33 mouse cellular contexts compared by ENCODE assay signal in the genomic region with DNA sequence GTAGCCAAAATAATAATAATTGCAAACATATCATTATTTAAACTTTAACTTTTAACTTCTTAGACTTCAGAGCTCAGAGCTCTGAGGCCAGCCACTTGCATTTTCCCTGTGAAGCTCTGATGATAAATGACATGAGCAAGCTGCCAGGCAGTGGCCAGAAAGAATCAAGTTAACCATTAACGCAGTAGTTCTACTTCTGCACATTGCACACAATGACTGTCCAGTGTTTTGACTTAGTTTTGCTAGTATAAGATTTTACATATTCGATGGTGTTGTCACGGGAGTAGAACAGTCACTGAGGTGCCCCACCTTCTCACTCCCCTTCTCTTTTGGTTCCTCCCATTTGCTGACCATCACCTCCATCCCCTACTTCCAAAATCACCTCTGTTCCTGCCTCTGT. TPM values are rescaled to one million over a fixed set of nuclear protein-coding genes. Genes with fewer than 3 reads are reported as not detected.
DNase-seq lines count a peak whose midpoint lies in the region; ATAC-seq and TF ChIP-seq lines count a peak whose summit lies in the region.
"Had no signal": no experiment of that assay in that cellular context is flagged by ENCODE, and none has a peak within 500 bp of the region (broad histone marks: within the 10 kb centered on the region; RNA-seq: fewer than 3 reads in every experiment).

No protein-coding gene starts in this region.

- peak; percentile 34 for DNase-seq in kidney, adult 11 months
- peak; percentile 13 for DNase-seq in lung, embryonic 14.5 days
- no peak for DNase-seq in lung, postnatal 0 days (ENCODE audit: low spot score)
- peak; percentile 21 to 35 for DNase-seq in kidney, postnatal 25 days
- no peak for DNase-seq in stomach, postnatal 0 days (ENCODE audit: low spot score)
- DNase-seq in midbrain, embryonic 11.5 days (ENCODE audit: low spot score, missing footprints): no peak
- no peak for DNase-seq in embryo, embryonic 9.5 days (ENCODE audit: extremely low spot score)
- DNase-seq: adrenal gland, postnatal 14 days; cerebellum, adult 11 months; cerebellum, adult 9-10 months; cerebellum, postnatal 36 days; embryo, embryonic 11 days; heart, postnatal 14 days; lung, adult 18-20 months; lung, postnatal 14 days; right cerebral cortex, postnatal 4 days; thymus, postnatal 25 days had no signal

- no peak overlapping the region for H3K4me2 ChIP-seq in kidney, embryonic 16.5 days (replicated peaks; ENCODE audit: low read depth, low read length)
- H3K4me2 ChIP-seq in lung, embryonic 14.5 days: no peak overlapping the region
- H3K4me2 ChIP-seq in lung, postnatal 0 days (replicated peaks; ENCODE audit: low read depth, low read length): no peak overlapping the region
- H3K4me2 ChIP-seq in stomach, postnatal 0 days (replicated peaks; ENCODE audit: low read depth): no peak overlapping the region
- no peak overlapping the region for H3K4me2 ChIP-seq in midbrain, embryonic 11.5 days
- H3K4me2 ChIP-seq: embryonic facial prominence, embryonic 13.5 days; hindbrain, embryonic 15.5 days; limb, embryonic 13.5 days; liver, embryonic 12.5 days; neural tube, embryonic 12.5 days had no signal

- H3K9ac ChIP-seq in kidney, embryonic 16.5 days (replicated peaks; ENCODE audit: low read length): no peak overlapping the region
- H3K9ac ChIP-seq in lung, embryonic 14.5 days: no peak overlapping the region
- H3K9ac ChIP-seq in lung, postnatal 0 days (replicated peaks; ENCODE audit: low read depth): no peak overlapping the region
- H3K9ac ChIP-seq in stomach, postnatal 0 days (ENCODE audit: low read length): no peak overlapping the region
- no peak overlapping the region for H3K9ac ChIP-seq in midbrain, embryonic 11.5 days (ENCODE audit: low read length)
- H3K9ac ChIP-seq: embryonic facial prominence, embryonic 13.5 days; hindbrain, embryonic 15.5 days; limb, embryonic 13.5 days; liver, embryonic 12.5 days; neural tube, embryonic 12.5 days had no signal

- no peak for TF ChIP-seq EP300 in lung, postnatal 0 days (IDR thresholded peaks at IDR 0.05)
- no peak for TF ChIP-seq EP300 in stomach, postnatal 0 days (optimal IDR thresholded peaks at IDR 0.05)

- no peaks in the 10 kb centered on the region for H3K9me3 ChIP-seq in kidney, embryonic 16.5 days (ENCODE audit: low read length)
- no peaks in the 10 kb centered on the region for H3K9me3 ChIP-seq in lung, embryonic 14.5 days (ENCODE audit: low read depth, low read length)
- H3K9me3 ChIP-seq in lung, postnatal 0 days (ENCODE audit: low read length): no peaks in the 10 kb centered on the region
- no peaks in the 10 kb centered on the region for H3K9me3 ChIP-seq in stomach, postnatal 0 days (ENCODE audit: control insufficient read depth, low read length)
- no peaks in the 10 kb centered on the region for H3K9me3 ChIP-seq in midbrain, embryonic 11.5 days (ENCODE audit: control insufficient read depth, low read length)
- H3K9me3 ChIP-seq: embryonic facial prominence, embryonic 13.5 days; hindbrain, embryonic 10.5 days; hindbrain, embryonic 15.5 days; liver, embryonic 12.5 days; midbrain, embryonic 10.5 days had no signal

- H3K27me3 ChIP-seq in kidney, embryonic 16.5 days (ENCODE audit: insufficient read depth, low read length): no peaks in the 10 kb centered on the region; the same call in 1 of the 2 replicates
- H3K27me3 ChIP-seq in lung, embryonic 14.5 days (ENCODE audit: insufficient read depth, low read length): no peaks in the 10 kb centered on the region
- no peaks in the 10 kb centered on the region for H3K27me3 ChIP-seq in lung, postnatal 0 days (replicated peaks; ENCODE audit: insufficient read depth, low read length)
- no peaks in the 10 kb centered on the region for H3K27me3 ChIP-seq in stomach, postnatal 0 days (ENCODE audit: control insufficient read depth, insufficient read depth, low read length)
- H3K27me3 ChIP-seq in midbrain, embryonic 11.5 days (ENCODE audit: control insufficient read depth, insufficient read depth, low read length): no peaks in the 10 kb centered on the region
- H3K27me3 ChIP-seq: embryonic facial prominence, embryonic 13.5 days; hindbrain, embryonic 15.5 days; limb, embryonic 13.5 days; liver, embryonic 12.5 days; neural tube, embryonic 12.5 days had no signal

- H3K4me3 ChIP-seq in kidney, embryonic 16.5 days (ENCODE audit: low read length): no peak overlapping the region
- no peak overlapping the region for H3K4me3 ChIP-seq in lung, embryonic 14.5 days (ENCODE audit: low read depth, low read length)
- H3K4me3 ChIP-seq in lung, postnatal 0 days (ENCODE audit: low read depth, low read length): no peak overlapping the region
- no peak overlapping the region for H3K4me3 ChIP-seq in stomach, postnatal 0 days (ENCODE audit: low read depth, low read length)
- H3K4me3 ChIP-seq in midbrain, embryonic 11.5 days (ENCODE audit: low read depth, low read length): no peak overlapping the region
- H3K4me3 ChIP-seq: embryonic facial prominence, embryonic 13.5 days; hindbrain, embryonic 10.5 days; hindbrain, embryonic 15.5 days; layer of hippocampus, adult 2 months; limb, embryonic 13.5 days; liver, embryonic 12.5 days; midbrain, embryonic 10.5 days; myocyte; neural tube, embryonic 12.5 days had no signal

- WGBS in kidney, embryonic 16.5 days: 72% methylated on average over 3 of the region's 3 CpGs
- WGBS in lung, embryonic 14.5 days: 59% methylated on average over 3 of the region's 3 CpGs
- WGBS in lung, postnatal 0 days: 50% methylated on average over 3 of the region's 3 CpGs
- 39% methylated on average over 3 of the region's 3 CpGs for WGBS in stomach, postnatal 0 days
- 83% methylated on average over 3 of the region's 3 CpGs for WGBS in midbrain, embryonic 11.5 days

- TF ChIP-seq CTCF in lung, embryonic 14.5 days (IDR thresholded peaks at IDR 0.05; ENCODE audit: low read depth): no peak
- TF ChIP-seq CTCF in lung, postnatal 0 days (IDR thresholded peaks at IDR 0.05): no peak
- no peak for TF ChIP-seq CTCF in stomach, postnatal 0 days (IDR thresholded peaks at IDR 0.05; ENCODE audit: low read depth)

- no peak overlapping the region for H3K27ac ChIP-seq in kidney, embryonic 16.5 days (ENCODE audit: low read length)
- no peak overlapping the region for H3K27ac ChIP-seq in lung, embryonic 14.5 days (ENCODE audit: low read depth)
- no peak overlapping the region for H3K27ac ChIP-seq in lung, postnatal 0 days (ENCODE audit: low read length)
- H3K27ac ChIP-seq in stomach, postnatal 0 days (replicated peaks): no peak overlapping the region
- H3K27ac ChIP-seq in midbrain, embryonic 11.5 days (ENCODE audit: low read depth, low read length): no peak overlapping the region
- H3K27ac ChIP-seq: embryonic facial prominence, embryonic 13.5 days; hindbrain, embryonic 10.5 days; hindbrain, embryonic 15.5 days; layer of hippocampus, adult 2 months; limb, embryonic 13.5 days; liver, embryonic 12.5 days; midbrain, embryonic 10.5 days; neural tube, embryonic 12.5 days had no signal

- ATAC-seq in kidney, embryonic 16.5 days (ENCODE audit: low FRiP score, low TSS enrichment): no peak
- ATAC-seq in lung, embryonic 14.5 days (ENCODE audit: insufficient read depth): no peak
- ATAC-seq in lung, postnatal 0 days: no peak
- peak; percentile 60 for ATAC-seq in stomach, postnatal 0 days (ENCODE audit: low FRiP score, low TSS enrichment)
- ATAC-seq in midbrain, embryonic 11.5 days (ENCODE audit: low FRiP score): no peak
- ATAC-seq: forebrain, embryonic 16.5 days; inflammation-experienced regulatory T-cells, adult 6 months; liver, embryonic 12.5 days had no signal

- no peaks in the 10 kb centered on the region for H3K4me1 ChIP-seq in kidney, embryonic 16.5 days (ENCODE audit: insufficient read depth, low read length)
- H3K4me1 ChIP-seq in lung, embryonic 14.5 days (ENCODE audit: insufficient read depth): no peaks in the 10 kb centered on the region
- H3K4me1 ChIP-seq in lung, postnatal 0 days (ENCODE audit: insufficient read depth, low read depth, low read length): no peaks in the 10 kb centered on the region
- H3K4me1 ChIP-seq in stomach, postnatal 0 days (replicated peaks; ENCODE audit: control insufficient read depth, insufficient read depth): no peaks in the 10 kb centered on the region
- no peaks in the 10 kb centered on the region for H3K4me1 ChIP-seq in midbrain, embryonic 11.5 days (ENCODE audit: control insufficient read depth, insufficient read depth, low read length)
- H3K4me1 ChIP-seq: embryonic facial prominence, embryonic 13.5 days; hindbrain, embryonic 10.5 days; hindbrain, embryonic 15.5 days; limb, embryonic 13.5 days; liver, embryonic 12.5 days; midbrain, embryonic 10.5 days; neural tube, embryonic 12.5 days had no signal

- no peaks in the 10 kb centered on the region for H3K36me3 ChIP-seq in kidney, embryonic 16.5 days (ENCODE audit: insufficient read depth, low read length)
- H3K36me3 ChIP-seq in lung, embryonic 14.5 days (ENCODE audit: insufficient read depth): no peaks in the 10 kb centered on the region
- no peaks in the 10 kb centered on the region for H3K36me3 ChIP-seq in lung, postnatal 0 days (ENCODE audit: insufficient read depth, low read length)
- no peaks in the 10 kb centered on the region for H3K36me3 ChIP-seq in stomach, postnatal 0 days (ENCODE audit: control insufficient read depth, insufficient read depth, low read length)
- H3K36me3 ChIP-seq in midbrain, embryonic 11.5 days (ENCODE audit: control insufficient read depth, insufficient read depth, low read length): no peaks in the 10 kb centered on the region
- H3K36me3 ChIP-seq: embryonic facial prominence, embryonic 13.5 days; hindbrain, embryonic 10.5 days; hindbrain, embryonic 15.5 days; limb, embryonic 13.5 days; liver, embryonic 12.5 days; midbrain, embryonic 10.5 days; neural tube, embryonic 12.5 days had no signal

RNA-seq across cellular contexts. Expression of a gene that starts 23.2 kb away (rescaled TPM):
- polyA plus RNA-seq in kidney, embryonic 16.5 days (2015; fragmentation: Nextera tagmentation; extraction: Ambion mirVana): 1,206 and 1,400 TPM in 2 replicates
- polyA plus RNA-seq in lung, embryonic 14.5 days (2014; fragmentation: Nextera tagmentation; extraction: Ambion mirVana): 861 and 982 TPM in 2 replicates
- polyA plus RNA-seq in lung, postnatal 0 days (2015; fragmentation: Nextera tagmentation; extraction: Ambion mirVana): 2,427 and 2,513 TPM in 2 replicates
- 1,952 and 2,093 TPM in 2 replicates for polyA plus RNA-seq in stomach, postnatal 0 days (2015; fragmentation: Nextera tagmentation; extraction: Ambion mirVana)
- polyA plus RNA-seq in midbrain, embryonic 11.5 days (2014; fragmentation: Nextera tagmentation; extraction: Ambion mirVana): 351 and 358 TPM in 2 replicates

RNA-seq across cellular contexts. Expression of a gene that starts 28.6 kb away (rescaled TPM):
- 0.64 and 0.66 TPM in 2 replicates for polyA plus RNA-seq in kidney, embryonic 16.5 days (2015; fragmentation: Nextera tagmentation; extraction: Ambion mirVana)
- not detected in 2 replicates for polyA plus RNA-seq in lung, embryonic 14.5 days (2014; fragmentation: Nextera tagmentation; extraction: Ambion mirVana)
- polyA plus RNA-seq in lung, postnatal 0 days (2015; fragmentation: Nextera tagmentation; extraction: Ambion mirVana): not detected in 2 replicates
- polyA plus RNA-seq in stomach, postnatal 0 days (2015; fragmentation: Nextera tagmentation; extraction: Ambion mirVana): not detected in 2 replicates
- not detected in 2 replicates for polyA plus RNA-seq in midbrain, embryonic 11.5 days (2014; fragmentation: Nextera tagmentation; extraction: Ambion mirVana)
- polyA plus RNA-seq: embryonic facial prominence, embryonic 13.5 days; forebrain, embryonic 11.5 days; forebrain, embryonic 16.5 days; heart, embryonic 14.5 days; hindbrain, embryonic 10.5 days; inflammation-experienced regulatory T-cells, adult 6 months; limb, embryonic 13.5 days; liver, embryonic 12.5 days; midbrain, embryonic 10.5 days; midbrain, postnatal 0 days; myocyte; neural tube, embryonic 12.5 days; spleen, adult 2 months had no signal

RNA-seq across cellular contexts. Expression of a gene that starts 55.0 kb away (rescaled TPM):
- 5.7 and 6.7 TPM in 2 replicates for polyA plus RNA-seq in kidney, embryonic 16.5 days (2015; fragmentation: Nextera tagmentation; extraction: Ambion mirVana)
- 1.4 and 1.9 TPM in 2 replicates for polyA plus RNA-seq in lung, embryonic 14.5 days (2014; fragmentation: Nextera tagmentation; extraction: Ambion mirVana)
- 4.2 and 5.1 TPM in 2 replicates for polyA plus RNA-seq in lung, postnatal 0 days (2015; fragmentation: Nextera tagmentation; extraction: Ambion mirVana)
- polyA plus RNA-seq in stomach, postnatal 0 days (2015; fragmentation: Nextera tagmentation; extraction: Ambion mirVana): 0.86 and 1.1 TPM in 2 replicates
- polyA plus RNA-seq in midbrain, embryonic 11.5 days (2014; fragmentation: Nextera tagmentation; extraction: Ambion mirVana): 0.44 and 1.1 TPM in 2 replicates

RNA-seq across cellular contexts. Expression of a gene that starts 57.7 kb away (rescaled TPM):
- polyA plus RNA-seq in kidney, embryonic 16.5 days (2015; fragmentation: Nextera tagmentation; extraction: Ambion mirVana): 487 TPM in 2 replicates
- polyA plus RNA-seq in lung, embryonic 14.5 days (2014; fragmentation: Nextera tagmentation; extraction: Ambion mirVana): 196 and 220 TPM in 2 replicates
- polyA plus RNA-seq in lung, postnatal 0 days (2015; fragmentation: Nextera tagmentation; extraction: Ambion mirVana): 395 and 447 TPM in 2 replicates
- polyA plus RNA-seq in stomach, postnatal 0 days (2015; fragmentation: Nextera tagmentation; extraction: Ambion mirVana): 314 and 375 TPM in 2 replicates
- 181 and 187 TPM in 2 replicates for polyA plus RNA-seq in midbrain, embryonic 11.5 days (2014; fragmentation: Nextera tagmentation; extraction: Ambion mirVana)

Comparison
In these comparisons a context has a peak if more than half of its experiments do, and no peak if none do; other contexts are left out.
1. DNase-seq: peak in kidney, adult 11 months (single experiment), lung, embryonic 14.5 days (single experiment) and kidney, postnatal 25 days (2 of 2); none in lung, postnatal 0 days (single experiment), stomach, postnatal 0 days (single experiment), midbrain, embryonic 11.5 days (single experiment) and embryo, embryonic 9.5 days (single experiment).